Mouse (Mus musculus): ENCODE measurements around the gene Rab12.

DNA sequence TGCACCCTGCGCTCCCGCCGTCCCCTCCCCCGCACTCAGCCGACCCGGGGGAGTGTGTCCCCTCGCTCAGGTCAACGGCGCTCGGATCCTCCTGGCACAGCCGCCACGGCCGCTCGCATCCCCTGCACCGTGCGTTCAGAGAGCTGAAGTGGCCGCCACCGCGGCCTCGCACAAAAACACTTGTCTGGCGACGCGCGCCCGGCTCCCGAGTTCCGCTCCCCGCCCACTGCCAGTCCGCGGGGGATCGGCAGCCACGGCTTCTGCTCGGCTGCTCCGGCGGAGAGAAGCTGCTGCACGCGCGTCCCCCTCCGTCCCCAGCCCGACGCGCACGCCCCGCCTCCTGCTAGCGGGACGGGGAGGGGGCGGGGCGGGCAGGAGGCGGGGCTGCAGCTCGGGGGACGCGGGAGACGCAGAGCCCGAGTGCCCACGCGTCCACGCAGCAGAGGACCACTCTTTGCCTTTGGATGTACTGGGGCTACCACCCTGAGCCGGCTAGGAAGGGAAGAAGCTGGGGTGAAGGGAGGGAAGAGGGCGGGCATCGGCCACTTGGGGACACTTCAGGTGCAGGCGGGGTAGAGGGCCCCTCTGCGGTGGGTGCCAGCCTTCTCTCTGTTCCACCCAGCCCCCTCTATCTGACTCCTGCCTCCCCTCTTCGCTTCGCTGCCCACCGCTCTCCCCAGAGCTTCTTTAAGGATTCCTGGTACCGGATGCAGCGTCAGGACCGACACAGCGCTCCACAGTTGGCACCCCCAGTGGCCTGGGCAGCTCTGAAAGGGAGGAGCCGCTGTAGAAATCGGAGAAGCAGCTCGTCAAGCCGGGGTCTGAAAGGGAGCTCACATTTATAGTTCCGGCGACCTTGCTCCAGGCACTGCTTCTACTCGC is 69.8 kb downstream of the Rab12 start, which contains the start of gene Mtcl1:
- TF ChIP-seq POLR2A (IDR thresholded peaks at IDR 0.05; ENCODE audit: borderline replicate concordance, low read depth, low read length) (no peak), CTCF (IDR thresholded peaks at IDR 0.05; ENCODE audit: low read depth, low read length) (no peak)
